Mouse (Mus musculus) embryonic facial prominence, embryonic 14.5 days (tissue): ENCODE data around the gene Ap4s1. TPM values are rescaled to one million over a fixed set of nuclear protein-coding genes. Genes with fewer than 3 reads are reported as not detected.

ENCODE experiments used
- ATAC-seq: fragments of 200-750 bp; cut with Nextera tagmentation; 2 replicates; pipeline ENCODE4 v1.8.0; 2017; ENCODE audit warnings: low read depth, moderate number of reproducible peaks, moderate TSS enrichment
- DNase-seq: peaks from one replicate; pipeline ENCODE4 v3.0.0-alpha.2; 2015; ENCODE audit warnings: low spot score
- H3K27ac ChIP-seq: fragments of 300-500 bp; sonication (generic); replicated peaks from 2 replicates; pipeline ENCODE4 v1.5.1; 2014; ENCODE audit warnings: low read depth, mild to moderate bottlenecking, low read length, moderate library complexity
- H3K27me3 ChIP-seq: fragments of 300-500 bp; sonication (generic); replicated peaks from 2 replicates; pipeline ENCODE4 v1.6.1; 2014; ENCODE audit warnings: low read length; ENCODE audit not compliant: control insufficient read depth, insufficient read depth
- H3K36me3 ChIP-seq: fragments of 300-500 bp; sonication (generic); 2 replicates; pipeline ENCODE4 v1.6.1; 2014; ENCODE audit warnings: low read length, mixed read lengths; ENCODE audit not compliant: control insufficient read depth, insufficient read depth
- H3K4me1 ChIP-seq: fragments of 300-500 bp; sonication (generic); 2 replicates; pipeline ENCODE4 v1.6.1; 2014; ENCODE audit warnings: antibody characterized with exemption, low read length; ENCODE audit not compliant: control insufficient read depth, insufficient read depth
- H3K4me2 ChIP-seq: fragments of 300-500 bp; sonication (generic); 2 replicates; pipeline ENCODE4 v1.6.1; 2014; ENCODE audit warnings: low read depth, mild to moderate bottlenecking, low read length, moderate library complexity, mixed read lengths
- H3K4me3 ChIP-seq: fragments of 300-500 bp; sonication (generic); 2 replicates; pipeline ENCODE4 v1.5.1; 2014; ENCODE audit warnings: low read depth, mild to moderate bottlenecking, low read length
- H3K9ac ChIP-seq: fragments of 300-500 bp; sonication (generic); 2 replicates; pipeline ENCODE4 v1.6.1; 2014; ENCODE audit warnings: low read depth, mild to moderate bottlenecking, low read length, moderate library complexity, mixed read lengths
- H3K9me3 ChIP-seq: fragments of 300-500 bp; sonication (generic); 2 replicates; pipeline ENCODE4 v1.6.1; 2016; ENCODE audit warnings: low read length; ENCODE audit not compliant: control insufficient read depth
- WGBS: fragments of 180-500 bp; shearing (Covaris S2); extraction: QIAGEN DNeasy Blood & Tissue Kit; methylation state at CpG from one replicate; pipeline ENCODE4 v1.1.7; 2014; 5-methylcytosine and 5-hydroxymethylcytosine counted together
- polyA plus RNA-seq: library from polyadenylated mRNA; unstranded; fragments of >200 nt; fragmentation: Nextera tagmentation; extraction: Ambion mirVana; gene quantifications from 2 replicates; pipeline ENCODE4 v1.2.1, GENCODE M21; 2014

Gene Ap4s1
- polyA plus RNA-seq, 1 experiment from 2014 or later: 35.8 TPM

GRCm38 (mm10) chr12:51736381-51736780 lies 45.5 kb downstream of the Ap4s1 start:
- no peaks in the 10 kb centered on the region for H3K27me3 ChIP-seq
- no peak for DNase-seq
- H3K9ac ChIP-seq: no peak overlapping the region
- no peak for ATAC-seq
- 65% methylated on average over 3 of the region's 3 CpGs for WGBS
- H3K4me1 ChIP-seq: peaks cover 7% of the 10 kb centered on the region; the same call in 1 of the 2 replicates
- H3K4me3 ChIP-seq: no peak overlapping the region
- no peaks in the 10 kb centered on the region for H3K9me3 ChIP-seq
- no peak overlapping the region for H3K27ac ChIP-seq
- H3K36me3 ChIP-seq: 0 out of 2 replicates have a peak, but pooled peaks cover 3% of the 10 kb centered on the region
- H3K4me2 ChIP-seq: no peak overlapping the region

GRCm38 (mm10) chr12:51736807-51737206 lies 46.0 kb downstream of the Ap4s1 start:
- DNase-seq (no peak), ATAC-seq (no peak)
- Histone ChIP-seq H3K36me3 (0 out of 2 replicates have a peak, but pooled peaks cover 5% of the 10 kb centered on the region), H3K9ac (no peak overlapping the region), H3K9me3 (no peaks in the 10 kb centered on the region), H3K4me1 (peaks cover 7% of the 10 kb centered on the region; the same call in 1 of the 2 replicates), H3K27ac (no peak overlapping the region), H3K4me3 (no peak overlapping the region), H3K27me3 (no peaks in the 10 kb centered on the region), H3K4me2 (no peak overlapping the region)
- WGBS: 68% methylated on average over 1 of the region's 1 CpGs

- no peak overlapping the region for H3K4me2 ChIP-seq
- 84% methylated on average over 6 of the region's 6 CpGs for WGBS
- H3K4me3 ChIP-seq: no peak overlapping the region
- ATAC-seq (no peak), DNase-seq (no peak)
- no peak overlapping the region for H3K27ac ChIP-seq
- no peaks in the 10 kb centered on the region for H3K27me3 ChIP-seq
- no peaks in the 10 kb centered on the region for H3K4me1 ChIP-seq
- H3K9me3 ChIP-seq: no peaks in the 10 kb centered on the region
- peaks cover 47% of the 10 kb centered on the region for H3K36me3 ChIP-seq
- no peak overlapping the region for H3K9ac ChIP-seq
Measured at GRCm38 (mm10) chr12:51741690-51742089, 50.9 kb downstream of the Ap4s1 start.

- 32% methylated on average over 6 of the region's 6 CpGs for WGBS
- no peak; the same call in 1 of the 2 replicates for ATAC-seq
- peak; percentile 20 for DNase-seq
- Histone ChIP-seq H3K9ac (no peak overlapping the region), H3K4me2 (no peak overlapping the region), H3K4me3 (no peak overlapping the region), H3K4me1 (no peaks in the 10 kb centered on the region), H3K9me3 (no peaks in the 10 kb centered on the region), H3K36me3 (peaks cover 75% of the 10 kb centered on the region), H3K27me3 (no peaks in the 10 kb centered on the region), H3K27ac (no peak overlapping the region; the same call in 1 of the 2 replicates)
Measured at GRCm38 (mm10) chr12:51744957-51745356, 54.1 kb downstream of the Ap4s1 start.

DNA sequence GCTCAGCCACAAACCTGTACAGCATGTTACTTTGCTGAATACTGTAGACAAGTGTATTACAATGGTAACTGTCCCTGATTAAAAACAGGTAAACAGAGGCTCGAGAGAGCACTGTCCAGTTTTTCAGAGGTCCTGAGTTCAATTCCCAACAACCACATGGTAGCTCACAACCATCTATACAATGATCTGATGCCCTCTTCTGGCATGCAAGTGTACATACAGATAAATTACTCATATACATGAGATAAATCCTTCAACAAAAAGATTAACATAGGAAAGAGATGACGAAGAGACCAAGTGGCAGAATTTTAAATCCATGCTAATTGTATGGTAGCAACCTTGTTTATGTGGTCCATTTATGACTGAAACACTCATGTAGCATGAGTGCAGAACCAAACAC lies 56.5 kb downstream of the Ap4s1 start:
- 93% methylated on average over 2 of the region's 2 CpGs for WGBS
- H3K9me3 ChIP-seq: no peaks in the 10 kb centered on the region
- no peak for ATAC-seq
- H3K27ac ChIP-seq: no peak overlapping the region
- peaks cover 90% of the 10 kb centered on the region for H3K36me3 ChIP-seq
- no peak for DNase-seq
- no peak overlapping the region for H3K9ac ChIP-seq
- no peaks in the 10 kb centered on the region for H3K4me1 ChIP-seq
- H3K4me2 ChIP-seq: no peak overlapping the region
- no peak overlapping the region for H3K4me3 ChIP-seq
- H3K27me3 ChIP-seq: no peaks in the 10 kb centered on the region

- no peak for ATAC-seq
- H3K4me1 ChIP-seq: no peaks in the 10 kb centered on the region
- no peak overlapping the region for H3K27ac ChIP-seq
- H3K27me3 ChIP-seq: no peaks in the 10 kb centered on the region
- WGBS: 95% methylated on average over 12 of the region's 12 CpGs
- no peak overlapping the region for H3K4me3 ChIP-seq
- H3K9ac ChIP-seq: no peak overlapping the region
- no peak overlapping the region for H3K4me2 ChIP-seq
- DNase-seq: no peak
- peaks cover 89% of the 10 kb centered on the region for H3K36me3 ChIP-seq
- no peaks in the 10 kb centered on the region for H3K9me3 ChIP-seq
Measured at GRCm38 (mm10) chr12:51755938-51756598, 65.2 kb downstream of the Ap4s1 start.

DNA sequence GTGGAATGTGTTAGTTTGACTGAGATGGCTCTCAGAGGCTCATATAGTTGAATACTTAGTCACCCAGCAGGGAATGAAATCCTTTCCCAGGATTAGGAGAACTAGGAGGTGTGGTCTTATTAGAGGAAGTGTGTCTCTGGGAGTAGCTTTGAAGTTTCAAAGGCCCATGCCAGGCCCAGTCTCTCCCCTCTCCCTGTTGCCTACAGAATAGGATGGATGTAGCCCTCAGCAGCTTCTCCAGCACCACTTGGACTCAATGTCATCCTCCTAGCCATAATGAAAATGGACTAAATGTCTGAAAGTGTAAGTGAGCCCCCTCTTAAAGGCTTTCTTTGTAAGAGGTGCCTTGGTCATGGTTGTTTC lies 65.7 kb downstream of the Ap4s1 start:
- no peak for DNase-seq
- Histone ChIP-seq H3K9ac (no peak overlapping the region), H3K4me2 (no peak overlapping the region), H3K36me3 (peaks cover 89% of the 10 kb centered on the region), H3K9me3 (no peaks in the 10 kb centered on the region), H3K4me1 (no peaks in the 10 kb centered on the region), H3K27ac (no peak overlapping the region), H3K27me3 (no peaks in the 10 kb centered on the region), H3K4me3 (no peak overlapping the region)
- no peak for ATAC-seq

GRCm38 (mm10) chr12:51759374-51759773 lies 68.5 kb downstream of the Ap4s1 start:
- Histone ChIP-seq H3K27ac (no peak overlapping the region), H3K4me3 (no peak overlapping the region), H3K27me3 (no peaks in the 10 kb centered on the region), H3K4me1 (no peaks in the 10 kb centered on the region), H3K4me2 (no peak overlapping the region), H3K9ac (no peak overlapping the region), H3K9me3 (no peaks in the 10 kb centered on the region), H3K36me3 (peaks cover 88% of the 10 kb centered on the region)
- no peak for ATAC-seq
- DNase-seq: no peak
- WGBS: 93% methylated on average over 3 of the region's 3 CpGs

GRCm38 (mm10) chr12:51767454-51767853 lies 76.6 kb downstream of the Ap4s1 start:
- no peaks in the 10 kb centered on the region for H3K4me1 ChIP-seq
- peaks cover 84% of the 10 kb centered on the region for H3K36me3 ChIP-seq
- WGBS: 94% methylated on average over 4 of the region's 4 CpGs
- no peak overlapping the region for H3K27ac ChIP-seq
- no peak overlapping the region for H3K4me2 ChIP-seq
- H3K4me3 ChIP-seq: no peak overlapping the region
- H3K9ac ChIP-seq: no peak overlapping the region
- H3K9me3 ChIP-seq: no peaks in the 10 kb centered on the region
- ATAC-seq (no peak), DNase-seq (no peak)
- H3K27me3 ChIP-seq: no peaks in the 10 kb centered on the region
